Mouse (Mus musculus): ENCODE measurements at regions not wholly inside any gene's neighbourhood (a gene's known extent, or its start where the extent isn't known, plus 50 kb on each side); places are given as distances from the start of the nearest gene placed in this dataset.

- Histone ChIP-seq H3K4me1 (ENCODE audit: control insufficient read depth, insufficient read depth, low read length) (no peaks in the 10 kb centered on the region), H3K27me3 (ENCODE audit: control insufficient read depth, insufficient read depth, low read length) (no peaks in the 10 kb centered on the region), H3K27ac (ENCODE audit: control insufficient read depth, insufficient read depth, low read depth, low read length) (no peak overlapping the region), H3K36me3 (ENCODE audit: control insufficient read depth, insufficient read depth, low read length) (no peaks in the 10 kb centered on the region), H3K4me3 (ENCODE audit: control insufficient read depth, low read depth, low read length) (no peak overlapping the region)
- TF ChIP-seq POLR2A (IDR thresholded peaks at IDR 0.05; ENCODE audit: control insufficient read depth, low read depth, low read length) (no peak), CTCF (IDR thresholded peaks at IDR 0.05; ENCODE audit: control insufficient read depth, insufficient read depth, insufficient replicate concordance, low read depth, low read length) (no peak)
Observed at GRCm38 (mm10) chr1:119299842-119300752, 122.0 kb downstream of the Inhbb start.

GRCm38 (mm10) chr1:119298696-119299230 lies 123.3 kb downstream of the Inhbb start:
- Histone ChIP-seq H3K27ac (ENCODE audit: control insufficient read depth, insufficient read depth, low read depth, low read length) (no peak overlapping the region), H3K4me3 (ENCODE audit: control insufficient read depth, low read depth, low read length) (no peak overlapping the region), H3K27me3 (ENCODE audit: control insufficient read depth, insufficient read depth, low read length) (no peaks in the 10 kb centered on the region), H3K4me1 (ENCODE audit: control insufficient read depth, insufficient read depth, low read length) (no peaks in the 10 kb centered on the region), H3K36me3 (ENCODE audit: control insufficient read depth, insufficient read depth, low read length) (no peaks in the 10 kb centered on the region)
- TF ChIP-seq POLR2A (IDR thresholded peaks at IDR 0.05; ENCODE audit: control insufficient read depth, low read depth, low read length) (no peak), CTCF (IDR thresholded peaks at IDR 0.05; ENCODE audit: control insufficient read depth, insufficient read depth, insufficient replicate concordance, low read depth, low read length) (no peak)

- Histone ChIP-seq H3K27me3 (ENCODE audit: control insufficient read depth, insufficient read depth, low read length) (no peaks in the 10 kb centered on the region), H3K4me1 (ENCODE audit: control insufficient read depth, insufficient read depth, low read length) (no peaks in the 10 kb centered on the region), H3K4me3 (ENCODE audit: control insufficient read depth, low read depth, low read length) (no peak overlapping the region), H3K36me3 (ENCODE audit: control insufficient read depth, insufficient read depth, low read length) (no peaks in the 10 kb centered on the region), H3K27ac (ENCODE audit: control insufficient read depth, insufficient read depth, low read depth, low read length) (no peak overlapping the region)
- TF ChIP-seq CTCF (IDR thresholded peaks at IDR 0.05; ENCODE audit: control insufficient read depth, insufficient read depth, insufficient replicate concordance, low read depth, low read length) (no peak), POLR2A (IDR thresholded peaks at IDR 0.05; ENCODE audit: control insufficient read depth, low read depth, low read length) (no peak)
Observed at GRCm38 (mm10) chr1:119295121-119295520, 126.9 kb downstream of the Inhbb start.

GRCm38 (mm10) chr1:119293839-119294238 lies 128.2 kb downstream of the Inhbb start:
- Histone ChIP-seq H3K36me3 (ENCODE audit: control insufficient read depth, insufficient read depth, low read length) (no peaks in the 10 kb centered on the region), H3K27me3 (ENCODE audit: control insufficient read depth, insufficient read depth, low read length) (no peaks in the 10 kb centered on the region), H3K4me3 (ENCODE audit: control insufficient read depth, low read depth, low read length) (no peak overlapping the region), H3K4me1 (ENCODE audit: control insufficient read depth, insufficient read depth, low read length) (no peaks in the 10 kb centered on the region), H3K27ac (ENCODE audit: control insufficient read depth, insufficient read depth, low read depth, low read length) (no peak overlapping the region)
- TF ChIP-seq CTCF (IDR thresholded peaks at IDR 0.05; ENCODE audit: control insufficient read depth, insufficient read depth, insufficient replicate concordance, low read depth, low read length) (no peak), POLR2A (IDR thresholded peaks at IDR 0.05; ENCODE audit: control insufficient read depth, low read depth, low read length) (no peak)

GRCm38 (mm10) chr1:119292216-119292615 lies 129.8 kb downstream of the Inhbb start:
- no peak overlapping the region for H3K27ac ChIP-seq (ENCODE audit: control insufficient read depth, insufficient read depth, low read depth, low read length)

GRCm38 (mm10) chr1:119290165-119290916 lies 131.7 kb downstream of the Inhbb start:
- no peaks in the 10 kb centered on the region for H3K36me3 ChIP-seq (ENCODE audit: control insufficient read depth, insufficient read depth, low read length)
- TF ChIP-seq CTCF (IDR thresholded peaks at IDR 0.05; ENCODE audit: control insufficient read depth, insufficient read depth, insufficient replicate concordance, low read depth, low read length) = no peak
- no peak for TF ChIP-seq POLR2A (IDR thresholded peaks at IDR 0.05; ENCODE audit: control insufficient read depth, low read depth, low read length)
- H3K4me1 ChIP-seq (ENCODE audit: control insufficient read depth, insufficient read depth, low read length) = no peaks in the 10 kb centered on the region
- H3K4me3 ChIP-seq (ENCODE audit: control insufficient read depth, low read depth, low read length) = no peak overlapping the region
- no peaks in the 10 kb centered on the region for H3K27me3 ChIP-seq (ENCODE audit: control insufficient read depth, insufficient read depth, low read length)
- H3K27ac ChIP-seq (ENCODE audit: control insufficient read depth, insufficient read depth, low read depth, low read length) = no peak overlapping the region

More at GRCm38 (mm10) chr1:119292216-119292615, 129.8 kb downstream of the Inhbb start:
- Histone ChIP-seq H3K4me3 (ENCODE audit: control insufficient read depth, low read depth, low read length) (no peak overlapping the region), H3K27me3 (ENCODE audit: control insufficient read depth, insufficient read depth, low read length) (no peaks in the 10 kb centered on the region), H3K36me3 (ENCODE audit: control insufficient read depth, insufficient read depth, low read length) (no peaks in the 10 kb centered on the region), H3K4me1 (ENCODE audit: control insufficient read depth, insufficient read depth, low read length) (no peaks in the 10 kb centered on the region)
- TF ChIP-seq CTCF (IDR thresholded peaks at IDR 0.05; ENCODE audit: control insufficient read depth, insufficient read depth, insufficient replicate concordance, low read depth, low read length) (no peak), POLR2A (IDR thresholded peaks at IDR 0.05; ENCODE audit: control insufficient read depth, low read depth, low read length) (no peak)
